Mouse (Mus musculus) MEL (cell line): ENCODE measurements around the gene H2-Q7.

ENCODE experiments used
- CTCF ChIP-seq, 3 experiments: IDR thresholded peaks in 2 of 3; conservative IDR thresholded peaks in 1 of 3; 2 replicates each; pipeline ENCODE4 v1.5.1; 2011 to 2012; ENCODE audit warnings: low read length in 3 of 3, low read depth in 2 of 3, mild to moderate bottlenecking in 2 of 3, improper control_type of control experiment in 1 of 3, inconsistent platforms in 1 of 3, mixed read lengths in 1 of 3, moderate library complexity in 1 of 3; ENCODE audit not compliant: control insufficient read depth in 1 of 3, insufficient read depth in 1 of 3, poor library complexity in 1 of 3, severe bottlenecking in 1 of 3
- EP300 ChIP-seq, 2 experiments: IDR thresholded peaks; 2 replicates each; pipeline ENCODE4 v1.6.1; 2011; ENCODE audit warnings: improper control_type of control experiment in 2 of 2, low read length in 2 of 2, low read depth in 1 of 2, mild to moderate bottlenecking in 1 of 2
- POLR2A ChIP-seq, 2 experiments: IDR thresholded peaks; 2 replicates each; pipeline ENCODE4 v1.6.1; 2011 to 2012; ENCODE audit warnings: low read length in 2 of 2, mild to moderate bottlenecking in 2 of 2, control low read depth in 1 of 2, improper control_type of control experiment in 1 of 2, low read depth in 1 of 2, moderate library complexity in 1 of 2; ENCODE audit not compliant: control insufficient read depth in 1 of 2, insufficient read depth in 1 of 2, poor library complexity in 1 of 2
- TAL1 ChIP-seq: IDR thresholded peaks from 2 replicates; pipeline ENCODE4 v1.6.1; 2012; ENCODE audit warnings: mild to moderate bottlenecking, inconsistent platforms, low read length, moderate library complexity, mixed read lengths
- UBTF ChIP-seq: IDR thresholded peaks from 2 replicates; pipeline ENCODE4 v1.6.1; 2012; ENCODE audit warnings: low read depth, mild to moderate bottlenecking, inconsistent platforms, low read length, improper control_type of control experiment, moderate library complexity, borderline replicate concordance; ENCODE audit not compliant: insufficient read depth

- TF ChIP-seq CTCF (IDR thresholded peaks at IDR 0.05 in 2 of 3, conservative IDR thresholded peaks at IDR 0.05 in 1 of 3; ENCODE audit: control insufficient read depth in 1 of 3, insufficient read depth in 1 of 3, low read depth in 2 of 3, low read length in 3 of 3, poor library complexity in 1 of 3, severe bottlenecking in 1 of 3) (no peak), UBTF (no peak), EP300 (IDR thresholded peaks at IDR 0.05; ENCODE audit: low read depth in 1 of 2, low read length in 2 of 2) (no peak), TAL1 (no peak), POLR2A (IDR thresholded peaks at IDR 0.05; ENCODE audit: control insufficient read depth in 1 of 2, insufficient read depth in 1 of 2, low read depth in 1 of 2, low read length in 2 of 2, poor library complexity in 1 of 2) (no peak)
Measured at GRCm38 (mm10) chr17:35486726-35487125, 47.8 kb downstream of the H2-Q7 start.
